17 mouse cellular contexts compared by ENCODE assay signal in the genomic region with DNA sequence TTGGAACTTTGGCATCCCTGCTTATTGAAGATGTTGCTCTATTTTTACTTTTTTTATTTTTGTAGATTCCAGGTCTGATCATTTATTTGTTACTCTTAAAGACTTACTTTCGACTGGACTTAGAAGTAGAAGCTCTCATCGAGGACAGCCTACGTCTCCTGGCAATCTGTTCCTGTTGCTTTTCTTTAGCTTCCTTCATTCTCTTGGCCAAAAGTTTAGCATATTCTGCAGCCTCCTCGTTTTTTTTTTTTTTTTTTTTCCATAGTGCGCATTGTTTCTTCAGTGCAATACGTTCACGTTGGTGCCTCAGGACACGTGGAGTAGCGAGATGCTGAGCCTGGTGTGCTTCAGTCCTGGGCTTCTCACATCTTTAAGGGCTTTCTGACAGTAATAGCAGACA.
"Had no signal": no experiment of that assay in that cellular context is flagged by ENCODE, and none has a peak within 500 bp of the region (broad histone marks: within the 10 kb centered on the region; RNA-seq: fewer than 3 reads in every experiment).

No protein-coding gene starts in this region.

- ATAC-seq: liver, embryonic 12.5 days; liver, postnatal 0 days; lung, postnatal 0 days; midbrain, embryonic 13.5 days; midbrain, embryonic 15.5 days; midbrain, embryonic 16.5 days had no signal

- DNase-seq: left cerebral cortex, postnatal 4 days; liver; liver, embryonic 13.5 days; liver, postnatal 0 days; lung, adult 18-20 months; lung, adult 2 months; lung, embryonic 14.5 days; lung, postnatal 10 days; lung, postnatal 14 days; lung, postnatal 36 days; lung, postnatal 4 days; midbrain, embryonic 14.5 days had no signal
